Mouse (Mus musculus) gastrocnemius, postnatal 10 days (tissue): ENCODE results near the gene Adam17. TPM values are rescaled to one million over a fixed set of nuclear protein-coding genes. Genes with fewer than 3 reads are reported as not detected.
A peak's percentile ranks its signal among the peaks of the same experiment; 100 is the strongest.

Source experiments
- DNase-seq: peaks from one replicate; pipeline ENCODE4 v3.0.0; 2021; ENCODE audit warnings: mixed read lengths
- total RNA-seq, 2 experiments: library from RNA; stranded (reverse); gene quantifications; 2 replicates each; pipeline ENCODE4 v1.2.3; 2021

Adam17 gene
- total RNA-seq, 2 experiments from 2014 or later, result 31.2 to 36.6 TPM

GRCm38 (mm10) chr12:21353681-21354080 lies 19.8 kb downstream of the Adam17 start:
- DNase-seq, result no peak

GRCm38 (mm10) chr12:21350113-21350876 lies 23.1 kb downstream of the Adam17 start:
- no peak for DNase-seq

- DNase-seq, result no peak
These were observed 26.5 kb downstream of the Adam17 start for GRCm38 (mm10) chr12:21346972-21347371.

- no peak for DNase-seq
These were observed 32.8 kb downstream of the Adam17 start for GRCm38 (mm10) chr12:21340674-21341073.

GRCm38 (mm10) chr12:21337171-21337570 lies 36.3 kb downstream of the Adam17 start:
- DNase-seq, result no peak

GRCm38 (mm10) chr12:21335869-21336268 lies 37.6 kb downstream of the Adam17 start:
- DNase-seq, result no peak

- DNase-seq, result no peak
These were observed 39.7 kb downstream of the Adam17 start for GRCm38 (mm10) chr12:21333766-21334165.

- DNase-seq, result no peak
These were observed 40.4 kb downstream of the Adam17 start for GRCm38 (mm10) chr12:21333021-21333420.

- DNase-seq, result no peak
These were observed 41.7 kb downstream of the Adam17 start for GRCm38 (mm10) chr12:21331711-21332110.

- no peak for DNase-seq
These were observed 42.4 kb downstream of the Adam17 start for GRCm38 (mm10) chr12:21330961-21331576.

- no peak for DNase-seq
These were observed 43.6 kb downstream of the Adam17 start for GRCm38 (mm10) chr12:21329661-21330400.

GRCm38 (mm10) chr12:21326325-21326724 lies 47.1 kb downstream of the Adam17 start:
- DNase-seq, result no peak

GRCm38 (mm10) chr12:21325266-21325665 lies 48.2 kb downstream of the Adam17 start:
- DNase-seq, result no peak

- no peak for DNase-seq
These were observed 49.3 kb downstream of the Adam17 start for GRCm38 (mm10) chr12:21324101-21324500.

- DNase-seq, result no peak
These were observed 50.6 kb downstream of the Adam17 start for GRCm38 (mm10) chr12:21322856-21323255.

- DNase-seq, result no peak
These were observed 51.1 kb downstream of the Adam17 start for GRCm38 (mm10) chr12:21322296-21322695.

GRCm38 (mm10) chr12:21321170-21321569 lies 52.3 kb downstream of the Adam17 start:
- DNase-seq, result no peak

GRCm38 (mm10) chr12:21320317-21320716 lies 53.1 kb downstream of the Adam17 start:
- DNase-seq, result no peak

- DNase-seq, result peak; percentile 65
These were observed 55.1 kb downstream of the Adam17 start for GRCm38 (mm10) chr12:21318143-21318895.

- no peak for DNase-seq
These were observed 56.6 kb downstream of the Adam17 start for GRCm38 (mm10) chr12:21316869-21317265.

- peak; percentile 79 for DNase-seq
These were observed 57.2 kb downstream of the Adam17 start, which contains the start of gene Iah1 for GRCm38 (mm10) chr12:21315923-21316868. Gene Iah1 (plus strand): TSS chr12:21316389.
